Mouse (Mus musculus): ENCODE measurements around the gene Snx22.
A peak's percentile ranks its signal among the peaks of the same experiment; 100 is the strongest.

The Snx22 gene

DNA sequence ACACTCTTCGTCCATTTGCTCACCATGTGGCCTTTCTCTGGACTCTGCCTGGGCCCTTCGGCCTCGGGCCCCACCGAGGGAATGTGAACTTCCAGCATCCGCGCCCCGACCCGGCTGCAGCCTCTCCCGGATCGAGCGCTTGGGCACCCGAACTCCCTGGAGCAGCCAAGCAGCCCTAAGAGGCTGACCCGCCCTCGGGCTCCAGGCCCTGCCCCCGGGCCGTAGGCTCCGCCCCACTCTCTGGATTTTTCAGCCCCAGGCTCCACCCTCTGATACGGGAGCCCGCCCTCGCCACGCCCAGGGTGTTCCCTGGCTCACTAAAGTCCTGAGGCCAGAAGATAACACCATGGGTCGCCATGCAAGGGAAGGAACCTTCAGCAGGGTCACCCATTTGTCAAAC is at the start of gene Snx22:
Gene Snx22 (minus strand): TSS at position 137 of the 400 bp plus-strand sequence.
- no peak for DNase-seq (ENCODE audit: extremely low read depth, low read depth, low spot score)

DNA sequence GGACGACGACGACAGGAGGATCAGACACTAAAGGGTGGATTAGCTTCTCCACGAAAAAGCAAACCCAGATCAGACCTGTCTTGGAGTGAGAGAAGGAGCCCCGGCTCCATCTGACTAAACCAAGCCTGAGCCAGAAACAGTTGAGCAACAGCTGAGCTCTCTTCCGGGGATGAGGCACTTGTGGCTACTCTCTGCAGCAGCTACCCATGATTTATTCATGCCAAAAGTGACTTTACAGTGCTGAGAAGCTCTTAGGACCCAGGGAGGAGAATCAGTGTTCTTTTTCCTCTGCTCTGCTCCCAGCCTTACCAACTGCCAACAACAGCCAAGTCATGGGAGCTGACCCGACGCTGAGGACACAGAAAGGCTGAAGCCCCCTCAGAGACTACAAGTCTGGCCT is 47.4 kb upstream of the Snx22 start:
- DNase-seq (ENCODE audit: extremely low read depth, low read depth, low spot score) = no peak

- no peak for DNase-seq (ENCODE audit: extremely low read depth, low read depth, low spot score)
Observed at GRCm38 (mm10) chr9:66114341-66114740, 44.8 kb upstream of the Snx22 start.

DNA sequence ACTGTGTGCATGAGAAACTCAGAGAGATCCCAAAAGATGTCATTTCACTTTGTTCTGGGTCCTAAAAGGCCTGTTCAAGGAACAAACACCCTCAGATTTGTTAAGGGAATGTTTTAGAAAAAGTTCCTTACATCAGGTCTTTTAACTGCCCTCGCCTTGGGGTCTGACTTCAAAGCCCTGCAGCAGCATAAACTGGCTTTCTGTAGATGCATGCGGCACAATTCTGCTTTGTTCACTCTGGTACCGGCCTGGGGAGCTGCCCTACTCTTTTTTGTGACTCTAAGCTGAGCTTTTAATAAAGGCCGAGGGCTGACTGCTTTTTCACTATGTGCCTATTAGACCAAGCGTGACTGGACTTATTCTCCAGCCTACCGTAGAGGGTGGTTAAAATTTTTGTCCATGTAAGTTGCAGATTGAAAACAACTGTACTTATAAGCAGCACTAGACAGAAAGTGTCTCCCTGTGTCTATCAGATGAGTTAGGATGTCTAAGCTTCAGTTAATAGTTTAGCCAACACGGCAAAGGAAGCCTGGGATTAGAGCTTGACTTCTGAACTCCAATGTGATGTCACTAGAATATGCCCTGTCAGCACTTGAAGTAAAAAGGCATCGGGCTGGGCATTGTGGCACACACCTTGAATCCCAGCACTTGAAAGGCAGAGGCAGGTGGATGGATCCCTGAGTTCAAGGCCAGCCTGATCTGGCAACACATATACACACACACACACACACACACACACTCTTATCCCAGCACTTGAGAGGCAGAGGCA is 41.3 kb upstream of the Snx22 start:
- DNase-seq (ENCODE audit: extremely low read depth, low read depth, low spot score) = no peak

DNA sequence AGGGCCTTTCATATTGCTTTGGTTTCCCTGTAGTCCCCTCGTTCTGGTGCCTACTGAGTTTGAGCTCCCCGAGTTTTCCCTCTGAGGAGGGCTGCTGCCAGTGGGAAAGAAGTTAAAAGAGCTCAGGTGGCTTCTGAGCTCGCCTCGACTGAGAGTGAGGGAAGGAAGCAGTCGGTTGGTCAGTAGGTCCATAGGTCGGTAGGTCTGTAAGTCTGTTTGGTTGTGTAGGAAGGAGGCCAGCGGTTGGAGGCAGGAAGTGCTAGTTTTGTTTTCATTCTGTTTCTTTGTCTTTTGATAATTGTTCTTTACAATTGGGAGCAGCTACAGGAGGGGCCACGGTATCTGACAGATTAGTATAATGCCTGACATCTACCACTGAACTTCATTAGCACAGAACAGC is 40.6 kb upstream of the Snx22 start:
- DNase-seq (ENCODE audit: extremely low read depth, low read depth, low spot score) = no peak

DNA sequence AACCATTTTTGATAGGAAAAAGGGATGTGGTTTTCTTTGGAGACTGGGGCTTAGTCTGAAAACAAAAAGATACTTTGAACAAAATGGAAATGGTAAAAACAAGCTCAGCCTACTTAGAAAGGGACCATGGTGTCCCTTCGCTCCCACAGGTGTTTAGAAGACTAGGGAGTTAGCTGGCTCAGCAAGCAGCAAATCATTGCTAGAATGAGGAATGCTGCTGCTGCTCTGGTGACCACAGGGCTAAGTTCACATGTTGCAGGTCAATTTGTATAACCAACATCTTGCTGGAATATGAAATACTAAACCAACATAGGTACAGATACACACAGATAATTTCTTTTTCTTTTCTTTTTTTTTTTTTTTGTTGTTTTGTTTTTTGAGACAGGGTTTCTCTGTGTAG is 40.1 kb upstream of the Snx22 start:
- DNase-seq (ENCODE audit: extremely low read depth, low read depth, low spot score) = no peak

- no peak for DNase-seq (ENCODE audit: extremely low read depth, low read depth, low spot score)
Observed at GRCm38 (mm10) chr9:66105168-66105567, 35.6 kb upstream of the Snx22 start.

GRCm38 (mm10) chr9:66104601-66105000 is 35.1 kb upstream of the Snx22 start:
- no peak for DNase-seq (ENCODE audit: extremely low read depth, low read depth, low spot score)

GRCm38 (mm10) chr9:66102668-66103067 is 33.1 kb upstream of the Snx22 start:
- no peak for DNase-seq (ENCODE audit: extremely low read depth, low read depth, low spot score)

DNA sequence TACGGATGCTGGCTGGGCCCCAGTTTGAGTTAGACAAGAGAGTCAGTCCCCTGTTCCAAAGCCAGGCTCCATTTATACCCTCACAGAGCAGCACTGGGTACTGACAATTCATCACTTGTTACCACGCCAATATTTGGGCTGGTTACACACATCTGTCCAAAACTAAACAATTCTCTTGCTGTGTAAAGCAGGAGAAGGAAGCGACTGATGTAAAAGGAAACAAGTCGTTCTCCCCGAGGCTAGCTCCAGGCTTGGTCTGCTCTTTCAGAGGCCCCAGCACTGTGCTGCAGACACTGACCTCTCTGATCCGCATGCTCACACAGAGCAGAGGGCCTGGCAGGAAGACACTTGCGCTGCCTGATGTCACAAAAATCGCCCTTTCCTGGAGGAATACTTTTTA is 32.1 kb upstream of the Snx22 start:
- no peak for DNase-seq (ENCODE audit: extremely low read depth, low read depth, low spot score)

DNA sequence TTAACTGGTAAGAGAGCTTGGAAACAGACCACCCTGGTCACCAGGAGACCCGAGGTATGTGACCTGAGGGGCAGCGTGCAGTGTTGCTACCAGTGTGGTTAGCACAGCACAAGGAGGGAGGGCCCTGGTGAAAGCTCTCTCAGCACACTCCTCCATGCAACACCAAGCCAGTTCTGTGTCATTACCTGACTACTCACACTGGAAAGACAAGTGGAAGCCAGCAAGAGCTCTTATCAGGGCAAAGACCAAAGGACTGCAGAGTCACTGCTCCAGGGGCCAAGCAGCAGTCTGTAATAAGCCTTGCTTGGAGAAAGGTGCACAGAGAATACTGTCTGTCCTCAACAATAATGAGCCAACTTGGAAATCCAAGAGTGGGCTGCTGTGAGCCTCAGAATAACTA is 23.1 kb upstream of the Snx22 start:
- no peak for DNase-seq (ENCODE audit: extremely low read depth, low read depth, low spot score)

- peak; percentile 21 for DNase-seq (ENCODE audit: extremely low read depth, low read depth, low spot score)
Observed at GRCm38 (mm10) chr9:66091327-66092231, 22.1 kb upstream of the Snx22 start.

DNA sequence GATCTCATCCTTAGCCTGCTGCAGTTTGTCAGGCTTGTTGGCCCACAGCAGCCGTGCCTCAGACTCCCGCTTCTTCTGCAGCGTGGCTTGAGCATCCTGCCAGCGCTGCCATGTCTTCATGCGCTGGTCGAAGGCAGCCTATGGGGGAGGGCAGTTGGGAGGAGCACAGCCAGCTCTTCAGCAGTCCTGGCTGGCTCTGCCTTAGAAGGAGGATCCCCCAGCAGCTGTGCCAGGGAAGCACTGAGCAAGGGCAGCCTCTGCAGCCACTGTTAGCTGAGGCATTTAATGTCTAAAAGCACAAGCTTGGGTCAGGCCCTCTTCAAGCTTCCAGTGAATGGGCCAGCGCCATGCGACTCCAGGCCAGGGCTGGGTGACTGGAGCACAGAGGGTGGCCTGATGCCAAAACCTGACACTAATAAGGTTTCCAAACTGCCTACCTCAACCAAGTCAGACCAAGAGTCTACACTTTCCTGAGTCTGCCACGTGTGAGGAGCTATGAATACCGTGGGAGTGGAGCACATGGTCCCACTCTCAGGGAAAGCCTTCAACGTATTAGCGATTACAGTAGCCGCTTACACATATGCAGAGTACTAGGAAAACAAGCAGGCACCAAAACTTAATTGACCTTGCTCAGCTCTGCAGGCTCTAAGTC is 21.2 kb upstream of the Snx22 start:
- DNase-seq (ENCODE audit: extremely low read depth, low read depth, low spot score) = no peak

DNA sequence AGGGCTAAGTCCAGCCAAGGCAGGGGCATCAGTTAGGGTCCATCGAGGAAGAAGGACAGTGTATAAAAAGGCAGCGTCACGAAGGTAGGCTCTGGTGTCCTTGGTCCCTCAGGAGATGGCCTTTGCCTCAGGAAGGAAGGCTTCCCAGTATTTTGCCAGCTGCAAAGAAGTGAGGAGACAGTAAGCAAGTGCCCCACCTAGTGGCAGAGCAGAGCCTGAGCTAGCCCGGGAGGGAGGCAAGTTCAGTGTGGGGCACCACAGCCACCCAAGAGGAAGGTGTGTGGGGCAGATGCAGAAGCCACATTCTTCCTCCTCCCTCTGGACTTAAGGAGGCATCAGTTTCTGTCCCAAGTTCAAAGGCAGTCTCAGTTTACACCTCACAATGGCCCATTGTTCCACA is 18.9 kb upstream of the Snx22 start:
- no peak for DNase-seq (ENCODE audit: extremely low read depth, low read depth, low spot score)

GRCm38 (mm10) chr9:66087062-66087461 is 17.5 kb upstream of the Snx22 start:
- no peak for DNase-seq (ENCODE audit: extremely low read depth, low read depth, low spot score)

GRCm38 (mm10) chr9:66084171-66084570 is 14.7 kb upstream of the Snx22 start:
- DNase-seq (ENCODE audit: extremely low read depth, low read depth, low spot score) = no peak

DNA sequence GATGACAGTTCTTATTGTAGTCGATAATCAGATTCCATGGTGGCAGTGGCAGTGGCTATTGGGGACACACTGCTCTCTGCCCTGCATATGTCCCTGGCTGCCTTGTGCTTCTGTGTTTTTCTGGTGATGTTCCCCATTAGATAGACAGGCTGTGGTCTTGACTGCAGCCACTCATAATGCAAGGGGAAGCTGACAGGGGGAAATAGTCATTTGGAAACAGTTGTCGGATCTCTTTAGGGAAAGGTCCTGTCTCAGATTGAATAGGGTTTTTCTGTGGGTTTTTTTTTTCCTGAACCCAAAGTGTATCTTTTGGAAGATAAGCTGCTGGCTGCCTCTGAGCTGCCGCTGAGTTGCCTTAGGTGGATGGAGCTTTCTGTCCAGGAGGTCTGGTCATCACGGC is 12.5 kb upstream of the Snx22 start:
- DNase-seq (ENCODE audit: extremely low read depth, low read depth, low spot score) = no peak

- DNase-seq (ENCODE audit: extremely low read depth, low read depth, low spot score) = no peak
Observed at GRCm38 (mm10) chr9:66080804-66081459, 11.4 kb upstream of the Snx22 start.

- no peak for DNase-seq (ENCODE audit: extremely low read depth, low read depth, low spot score)
Observed at GRCm38 (mm10) chr9:66078493-66078892, 9.0 kb upstream of the Snx22 start.

GRCm38 (mm10) chr9:66078072-66078471 is 8.6 kb upstream of the Snx22 start:
- no peak for DNase-seq (ENCODE audit: extremely low read depth, low read depth, low spot score)

GRCm38 (mm10) chr9:66072754-66073153 is 3.2 kb upstream of the Snx22 start:
- no peak for DNase-seq (ENCODE audit: extremely low read depth, low read depth, low spot score)

Data from fat pad, adult 2 months (tissue).